8 mouse cellular contexts compared by ENCODE assay signal in genomic region chr6:108249031-108249917, GRCm38 (mm10). TPM values are rescaled to one million over a fixed set of nuclear protein-coding genes. Genes with fewer than 3 reads are reported as not detected.
DNase-seq lines count a peak whose midpoint lies in the region; ATAC-seq lines count a peak whose summit lies in the region.

No protein-coding gene starts in this region.

- H3K27ac ChIP-seq in heart, embryonic 11.5 days (ENCODE audit: low read depth, low read length), result peak overlapping the region; percentile 65
- peak overlapping the region; percentile 89 for H3K27ac ChIP-seq in embryonic facial prominence, embryonic 13.5 days
- H3K27ac ChIP-seq in midbrain, embryonic 12.5 days (replicated peaks), result peak overlapping the region; percentile 50

- 39% methylated on average over 9 of the region's 9 CpGs for WGBS in heart, embryonic 11.5 days (ENCODE audit: insufficient replicate concordance)
- WGBS in embryonic facial prominence, embryonic 13.5 days, result 5% methylated on average over 9 of the region's 9 CpGs
- 13% methylated on average over 9 of the region's 9 CpGs for WGBS in midbrain, embryonic 12.5 days

- no peaks in the 10 kb centered on the region for H3K27me3 ChIP-seq in heart, embryonic 11.5 days (ENCODE audit: control insufficient read depth, insufficient read depth, low read length)
- H3K27me3 ChIP-seq in embryonic facial prominence, embryonic 13.5 days, result no peaks in the 10 kb centered on the region
- H3K27me3 ChIP-seq in midbrain, embryonic 12.5 days, result no peaks in the 10 kb centered on the region

- H3K4me2 ChIP-seq in heart, embryonic 11.5 days, result peak overlapping the region; percentile 9; the same call in 1 of the 2 replicates
- H3K4me2 ChIP-seq in embryonic facial prominence, embryonic 13.5 days, result peak overlapping the region; percentile 5
- H3K4me2 ChIP-seq in midbrain, embryonic 12.5 days (replicated peaks), result no peak overlapping the region

- H3K36me3 ChIP-seq in heart, embryonic 11.5 days (ENCODE audit: control insufficient read depth, insufficient read depth, low read length), result no peaks in the 10 kb centered on the region
- no peaks in the 10 kb centered on the region for H3K36me3 ChIP-seq in embryonic facial prominence, embryonic 13.5 days
- H3K36me3 ChIP-seq in midbrain, embryonic 12.5 days, result no peaks in the 10 kb centered on the region

- H3K9ac ChIP-seq in heart, embryonic 11.5 days (ENCODE audit: low read depth, low read length), result no peak overlapping the region
- no peak overlapping the region for H3K9ac ChIP-seq in embryonic facial prominence, embryonic 13.5 days
- H3K9ac ChIP-seq in midbrain, embryonic 12.5 days (replicated peaks), result no peak overlapping the region

- DNase-seq in heart, postnatal 10 days, result no peak
- peak; percentile 57 for DNase-seq in kidney, adult 18-20 months
- DNase-seq in left cerebral cortex, adult 8-10 months (ENCODE audit: low spot score in 2 of 2), result no peak
- no peak for DNase-seq in cerebellum, adult 9-10 months

- ATAC-seq in heart, embryonic 11.5 days (replicated peaks; ENCODE audit: insufficient number of reproducible peaks, low FRiP score, low TSS enrichment), result no peak; the same call in 1 of the 2 replicates
- peak; percentile 81 for ATAC-seq in embryonic facial prominence, embryonic 13.5 days (ENCODE audit: insufficient number of reproducible peaks, insufficient read depth, low FRiP score, low TSS enrichment, low read depth)
- ATAC-seq in midbrain, embryonic 12.5 days (ENCODE audit: low FRiP score, low read depth), result peak; percentile 47
- no peak for ATAC-seq in inflammation-experienced regulatory T-cells, adult 6 months

- no peaks in the 10 kb centered on the region for H3K9me3 ChIP-seq in heart, embryonic 11.5 days (replicated peaks; ENCODE audit: control insufficient read depth, low read length)
- no peaks in the 10 kb centered on the region for H3K9me3 ChIP-seq in embryonic facial prominence, embryonic 13.5 days
- H3K9me3 ChIP-seq in midbrain, embryonic 12.5 days, result no peaks in the 10 kb centered on the region

- intact Hi-C loops in heart, postnatal 10 days (cut with DNase I), result no loop called here

- peaks cover 22% of the 10 kb centered on the region for H3K4me1 ChIP-seq in heart, embryonic 11.5 days (ENCODE audit: control insufficient read depth, insufficient read depth, low read length)
- peaks cover 42% of the 10 kb centered on the region for H3K4me1 ChIP-seq in embryonic facial prominence, embryonic 13.5 days
- H3K4me1 ChIP-seq in midbrain, embryonic 12.5 days, result peaks cover 13% of the 10 kb centered on the region

- H3K4me3 ChIP-seq in heart, embryonic 11.5 days (ENCODE audit: low read depth, low read length), result no peak overlapping the region
- no peak overlapping the region for H3K4me3 ChIP-seq in embryonic facial prominence, embryonic 13.5 days
- H3K4me3 ChIP-seq in midbrain, embryonic 12.5 days, result no peak overlapping the region

RNA-seq across cellular contexts. Expression of gene Itpr1, which starts 36.4 kb away (rescaled TPM):
- 14.3 and 16.7 TPM in 2 replicates for polyA plus RNA-seq in heart, embryonic 11.5 days (2014; fragmentation: Nextera tagmentation; extraction: Ambion mirVana)
- 10 to 100 TPM; 66.2 TPM for total RNA-seq in heart, postnatal 10 days (2021)
- polyA plus RNA-seq in embryonic facial prominence, embryonic 13.5 days (2015; fragmentation: Nextera tagmentation; extraction: Ambion mirVana), result 7.8 and 11.2 TPM in 2 replicates
- 7.3 and 7.4 TPM in 2 replicates for polyA plus RNA-seq in midbrain, embryonic 12.5 days (2016; fragmentation: Nextera tagmentation; extraction: Ambion mirVana)
- 100 to 1,000 TPM; 444 to 572 (median 514) TPM for total RNA-seq in left cerebral cortex, adult 8-10 months (2022)
- polyA plus RNA-seq in inflammation-experienced regulatory T-cells, adult 6 months (2017; shearing (Covaris generic)), result 10 to 100 TPM; 15.3 to 18.8 (median 17.0) TPM

Comparison
In these comparisons a context has a peak if more than half of its experiments do, and no peak if none do; other contexts are left out.
1. ATAC-seq: peak in embryonic facial prominence, embryonic 13.5 days (single experiment) and midbrain, embryonic 12.5 days (single experiment); none in heart, embryonic 11.5 days (single experiment) and inflammation-experienced regulatory T-cells, adult 6 months (single experiment).
2. Peak in every context shown above with its lines, with median percentiles within 50 percentile points of each other: H3K27ac ChIP-seq.